Mouse (Mus musculus) thymus, postnatal 25 days (tissue): ENCODE results near the gene Gria1.

ENCODE experiments used
- DNase-seq: peaks from one replicate; pipeline ENCODE4 v3.0.0; 2022

Gene Gria1

GRCm38 (mm10) chr11:57011024-57011690 lies at the start of gene Gria1:
Gria1 (plus strand) TSS chr11:57011387.
- DNase-seq: no peak

- DNase-seq: no peak
Observed at GRCm38 (mm10) chr11:56961751-56962150, 49.4 kb upstream of the Gria1 start.

DNA sequence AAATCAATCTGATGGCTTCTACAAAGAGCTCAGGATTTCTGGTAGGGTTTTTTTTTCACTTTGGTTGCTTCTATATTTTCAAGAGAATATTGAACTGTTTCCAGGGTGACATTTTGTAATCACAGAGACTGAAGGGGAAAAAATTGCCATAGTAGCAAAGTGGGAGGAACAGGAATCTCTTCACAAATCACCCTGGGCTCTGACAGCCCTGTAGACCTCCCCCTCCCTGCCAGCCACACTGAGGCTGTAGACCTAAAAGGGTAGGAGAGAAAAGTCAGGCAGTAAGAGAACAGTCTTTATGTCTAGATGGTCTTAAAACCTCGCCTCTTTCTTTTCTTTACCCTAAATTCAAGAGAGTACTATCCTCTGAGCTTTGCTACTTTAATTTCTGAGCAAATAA lies 38.4 kb upstream of the Gria1 start:
- no peak for DNase-seq

- no peak for DNase-seq
Observed at GRCm38 (mm10) chr11:56984321-56985000, 26.7 kb upstream of the Gria1 start.

DNA sequence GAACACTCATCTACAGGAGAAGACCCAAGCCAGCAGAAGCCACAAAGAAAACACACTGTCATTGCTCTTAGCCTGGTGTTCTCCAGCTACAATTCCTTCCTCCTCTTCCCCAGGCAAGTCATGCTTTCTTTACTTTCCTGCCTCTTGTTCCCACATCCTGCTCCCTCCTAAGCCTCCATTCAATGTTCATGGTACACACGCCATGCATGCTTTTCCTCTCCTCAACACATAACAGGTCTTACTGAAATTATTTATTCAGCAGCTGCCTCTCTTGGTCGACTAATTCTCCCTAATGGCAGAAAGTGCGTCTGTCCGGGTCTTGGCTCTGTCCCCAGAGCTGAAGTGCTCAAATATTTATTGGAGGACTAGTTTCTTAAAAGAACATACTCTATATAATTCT lies 25.7 kb upstream of the Gria1 start:
- no peak for DNase-seq

GRCm38 (mm10) chr11:56999601-57000001 lies 11.6 kb upstream of the Gria1 start:
- no peak for DNase-seq

DNA sequence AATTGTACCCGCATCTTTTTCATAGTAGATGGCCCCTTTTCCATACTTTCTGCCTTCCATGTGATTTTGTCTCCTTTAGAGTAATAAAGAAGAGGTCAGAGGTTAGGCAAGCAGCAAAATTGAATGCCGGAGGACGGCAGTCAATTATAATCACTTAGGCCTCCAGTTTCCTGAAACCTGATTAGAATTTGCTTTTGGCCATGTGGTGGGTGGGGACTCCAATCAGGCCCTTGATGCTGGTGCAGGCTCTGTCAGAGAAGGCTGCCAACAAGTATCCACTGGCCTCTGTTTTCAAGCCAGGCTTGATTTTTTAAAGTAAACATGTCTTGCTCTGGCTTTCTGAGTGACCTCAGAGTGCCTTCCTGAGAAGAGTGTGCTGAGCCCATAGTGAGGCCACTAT lies 6.6 kb upstream of the Gria1 start:
- DNase-seq: no peak

GRCm38 (mm10) chr11:57005341-57005740 lies 5.8 kb upstream of the Gria1 start:
- no peak for DNase-seq

GRCm38 (mm10) chr11:57007790-57008189 lies 3.4 kb upstream of the Gria1 start:
- no peak for DNase-seq

GRCm38 (mm10) chr11:57010611-57011010 lies 576 bp upstream of the Gria1 start:
- DNase-seq: no peak

GRCm38 (mm10) chr11:57011691-57012039 lies 478 bp downstream of the Gria1 start:
- no peak for DNase-seq

- DNase-seq: no peak
Observed at GRCm38 (mm10) chr11:57012287-57012921, 1.2 kb downstream of the Gria1 start.

DNA sequence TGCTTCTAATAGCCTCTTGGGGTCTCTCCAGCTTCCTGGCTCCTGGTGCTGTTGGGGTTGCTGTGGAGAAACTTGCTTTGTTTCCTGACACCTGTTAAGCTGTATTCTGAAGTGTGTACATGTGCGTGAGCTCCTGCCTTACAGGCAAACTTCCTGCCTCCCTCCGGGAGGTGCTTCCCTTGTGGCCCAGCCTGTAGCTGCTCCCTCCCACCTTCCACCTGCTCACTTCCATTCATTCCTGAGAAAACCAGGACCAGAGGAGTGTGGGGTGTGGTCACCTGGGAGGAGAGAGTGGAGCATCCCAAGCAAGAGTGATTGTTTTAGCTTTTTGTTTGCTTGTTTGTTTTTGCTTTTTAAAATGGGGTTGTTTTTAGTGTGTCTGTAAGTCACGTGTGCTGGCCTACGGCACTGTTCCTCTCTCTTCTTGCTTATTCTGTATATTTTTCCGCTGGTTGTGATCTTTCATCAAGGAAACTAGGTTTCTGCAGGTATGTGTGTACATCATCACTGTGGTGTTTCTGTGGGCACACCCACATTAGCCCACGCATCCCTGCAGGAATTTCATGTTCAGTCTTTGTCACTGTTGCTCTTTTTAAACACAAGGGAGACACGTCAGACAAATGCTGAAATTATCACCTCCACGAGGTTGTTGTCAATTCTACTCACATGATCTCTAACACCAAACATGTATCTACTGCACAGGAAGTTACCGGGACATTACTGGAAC lies 2.4 kb downstream of the Gria1 start:
- DNase-seq: no peak

DNA sequence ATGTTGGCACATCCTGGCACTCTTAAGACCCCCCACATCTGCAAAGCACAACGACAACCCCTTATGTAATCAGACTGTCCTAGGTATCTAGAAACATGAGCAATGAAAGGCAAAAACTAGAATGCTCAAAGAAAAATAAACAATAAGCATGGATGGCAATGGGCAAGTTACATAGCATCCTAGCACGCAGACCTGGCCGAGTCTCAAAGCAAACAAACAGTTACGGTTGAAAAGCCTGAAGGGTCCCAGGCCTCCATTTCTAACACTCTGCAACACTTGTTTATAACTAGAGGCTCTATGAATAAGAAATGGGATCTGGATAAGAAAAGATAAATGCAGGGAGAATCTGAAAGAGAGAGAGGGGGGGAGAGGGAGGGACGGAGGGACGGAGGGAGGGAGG lies 3.2 kb downstream of the Gria1 start:
- DNase-seq: no peak

DNA sequence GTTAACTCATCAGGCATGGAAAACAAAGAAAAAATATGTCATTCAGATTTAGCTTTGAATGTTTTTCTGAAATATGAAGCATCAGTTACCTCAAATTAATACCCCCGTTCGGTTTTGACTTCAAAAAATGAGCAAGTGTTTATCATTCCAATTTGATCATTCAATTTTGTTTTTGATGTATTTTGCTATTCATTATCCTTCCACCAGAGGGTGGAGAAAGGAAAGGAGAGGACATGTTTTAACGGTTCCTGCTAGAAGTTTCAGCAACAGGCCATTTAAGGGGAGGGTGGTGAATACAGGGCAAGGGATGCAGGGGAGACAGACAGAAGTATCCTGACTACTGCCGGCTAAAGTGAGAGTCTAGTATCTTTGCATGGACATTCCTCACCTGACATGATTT lies 7.3 kb downstream of the Gria1 start:
- DNase-seq: no peak

DNA sequence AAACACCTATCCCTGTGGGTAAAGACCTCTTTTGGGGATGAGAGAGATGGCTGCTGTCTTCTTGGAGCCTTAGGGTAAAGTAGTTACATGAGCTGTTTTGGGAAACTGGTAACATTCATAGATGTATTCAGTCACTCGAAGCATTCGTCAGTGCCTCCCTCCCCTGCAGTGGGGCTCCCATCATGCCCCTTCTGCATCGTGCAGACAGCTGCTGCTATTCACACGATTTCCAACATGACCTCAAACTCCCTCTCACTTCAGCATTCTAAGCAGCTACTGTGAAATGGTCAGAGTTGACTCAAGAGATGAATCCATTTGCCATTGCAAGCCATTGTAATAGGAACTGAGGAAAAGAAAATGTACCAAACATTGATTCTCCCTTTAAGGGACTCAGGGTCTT lies 11.2 kb downstream of the Gria1 start:
- no peak for DNase-seq

DNA sequence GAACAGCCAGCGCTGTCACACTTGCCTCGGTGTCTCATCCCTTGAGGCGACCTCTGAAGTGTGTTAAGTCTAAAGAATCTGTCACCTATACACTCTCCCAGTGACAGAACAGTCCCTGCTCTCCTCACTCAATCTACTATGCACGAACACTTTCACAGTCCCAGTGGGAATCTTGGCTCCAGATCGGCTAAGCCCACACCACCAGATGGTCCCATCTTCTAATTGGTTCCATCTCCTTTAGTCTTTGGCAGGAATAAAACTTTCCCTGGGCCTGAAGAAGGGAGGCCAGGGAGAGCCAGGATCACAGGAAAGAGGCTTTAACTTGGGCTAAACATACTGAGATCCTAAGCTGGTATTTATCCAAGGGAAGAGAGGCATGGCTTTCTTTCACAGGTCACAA lies 19.3 kb downstream of the Gria1 start:
- no peak for DNase-seq

- no peak for DNase-seq
Observed at GRCm38 (mm10) chr11:57038807-57039206, 27.6 kb downstream of the Gria1 start.

DNA sequence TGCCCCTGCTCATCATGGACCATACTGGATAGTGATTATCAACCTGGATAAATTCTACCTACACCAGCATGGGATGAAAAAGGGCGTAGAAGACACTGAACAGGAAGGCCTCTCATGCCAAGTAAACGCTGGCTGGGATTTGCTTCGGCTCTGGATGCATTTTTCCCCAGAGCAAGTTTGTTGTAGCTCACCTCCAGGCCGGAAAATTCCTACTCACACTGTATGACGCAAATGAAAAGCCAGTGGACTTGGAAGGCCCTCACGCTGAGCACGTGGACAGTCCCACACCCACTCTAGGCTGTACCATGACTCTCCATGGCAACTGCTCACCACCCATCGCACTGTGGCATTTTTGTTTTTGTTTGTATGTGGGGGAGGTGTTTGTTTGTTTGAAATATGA lies 28.1 kb downstream of the Gria1 start:
- no peak for DNase-seq

DNA sequence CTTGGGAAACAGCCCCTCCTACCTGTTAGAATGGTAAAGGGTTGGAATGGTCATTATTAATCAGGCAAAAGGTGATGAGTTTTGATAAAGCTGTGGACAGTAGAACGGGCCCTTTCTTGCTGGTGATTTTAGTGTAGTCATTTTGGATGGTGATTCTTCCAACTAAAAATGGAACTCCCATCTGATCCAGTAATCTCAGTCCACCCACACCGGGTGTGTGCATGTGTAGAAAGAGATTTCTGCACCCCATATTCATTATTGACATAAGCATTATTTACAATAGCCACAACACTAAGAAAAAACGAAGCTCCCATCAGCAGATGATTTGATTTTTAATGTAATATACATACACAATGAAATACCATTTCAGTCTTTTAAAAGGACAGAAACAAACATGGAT lies 30.9 kb downstream of the Gria1 start:
- DNase-seq: no peak

DNA sequence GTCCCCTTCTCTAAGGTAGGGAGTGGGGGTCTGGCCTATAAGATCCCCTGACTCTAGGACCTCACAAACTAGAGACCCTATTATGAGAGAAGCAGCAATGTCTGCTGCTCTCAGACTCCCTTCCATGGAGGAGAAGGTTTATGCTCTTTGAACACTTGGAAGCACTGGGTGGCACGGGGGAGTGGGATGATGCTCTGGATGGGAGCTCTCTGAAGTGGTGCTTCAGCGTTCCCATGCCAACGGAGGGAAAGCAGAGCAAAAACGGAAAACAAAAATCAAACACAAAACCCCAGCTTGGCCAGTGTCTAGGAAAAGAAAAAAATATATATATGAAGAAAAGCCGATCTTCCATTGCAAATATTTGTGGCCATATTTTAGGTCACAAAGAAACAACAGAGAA lies 33.0 kb downstream of the Gria1 start:
- no peak for DNase-seq

DNA sequence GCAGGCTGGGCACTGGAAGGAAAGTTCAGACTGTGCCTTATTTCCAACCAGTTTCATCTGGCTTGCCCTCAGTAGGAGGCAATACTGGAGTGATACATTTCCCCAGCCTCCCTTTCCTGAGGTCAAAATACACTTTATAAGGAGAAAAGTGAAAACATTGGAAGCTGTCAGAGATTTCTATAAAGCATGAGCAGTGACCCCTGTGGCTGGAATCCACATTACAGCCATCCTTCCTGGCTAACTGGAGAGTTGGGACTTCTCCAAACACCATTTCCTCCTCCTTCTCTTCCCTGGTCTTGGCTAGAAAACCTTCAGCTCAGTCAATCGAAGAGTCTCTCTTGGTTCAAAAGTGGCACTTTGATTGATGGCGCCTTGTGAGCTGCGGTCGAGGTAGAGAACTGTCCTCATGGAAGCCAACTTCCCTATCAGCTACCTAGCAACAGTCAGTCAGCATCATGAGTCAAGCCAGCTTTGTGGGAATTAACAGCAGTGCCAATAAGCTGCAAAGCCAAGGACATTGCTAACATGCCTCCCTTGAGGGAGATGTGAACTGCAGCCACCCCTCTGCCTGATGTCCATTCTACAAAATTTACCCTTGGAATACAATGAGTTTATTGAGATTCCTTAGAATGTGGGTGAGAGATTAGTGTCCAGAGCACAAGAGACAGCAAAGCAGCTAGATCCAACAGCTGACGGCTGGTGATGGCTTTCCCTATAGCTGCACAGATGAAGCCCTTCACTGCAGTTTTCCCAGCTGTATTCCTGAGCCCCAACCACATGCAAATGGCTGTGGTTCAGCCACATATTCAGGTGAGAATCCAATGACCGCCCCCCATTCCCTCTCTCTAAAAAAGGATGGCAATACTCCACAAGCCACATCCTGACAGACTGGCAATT lies 40.7 kb downstream of the Gria1 start:
- DNase-seq: no peak

DNA sequence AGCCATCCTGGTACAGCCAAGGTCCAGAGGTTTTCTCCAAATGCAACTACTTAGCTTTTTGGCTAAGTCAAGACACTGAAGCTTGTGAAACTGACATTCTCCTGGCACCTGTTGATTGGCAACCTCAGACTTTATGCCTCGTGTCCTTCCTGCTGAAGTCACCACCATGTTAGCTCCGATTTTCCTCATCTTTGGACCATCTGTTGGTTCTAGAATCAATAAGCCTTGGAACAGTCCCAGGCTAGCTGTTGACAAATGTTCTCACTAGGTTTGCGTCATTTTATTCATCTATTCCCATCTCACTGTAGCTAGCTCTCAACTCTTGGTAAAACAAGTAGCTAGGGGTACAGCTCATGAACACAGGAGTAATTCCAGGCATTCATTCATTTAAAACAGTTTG lies 51.3 kb downstream of the Gria1 start:
- DNase-seq: no peak
